Mouse (Mus musculus): ENCODE data around the gene Kif5a. TPM values are rescaled to one million over a fixed set of nuclear protein-coding genes. Genes with fewer than 3 reads are reported as not detected.

Gene Kif5a
- polyA plus RNA-seq, 1 experiment from 2014 or later: 0.28 TPM

- no peak overlapping the region for H3K9ac ChIP-seq (ENCODE audit: low read depth, low read length)
- TF ChIP-seq CTCF (IDR thresholded peaks at IDR 0.05; ENCODE audit: low read depth): no peak
- DNase-seq (ENCODE audit: low spot score) (no peak), ATAC-seq (replicated peaks; ENCODE audit: low FRiP score, low read depth) (no peak)
- WGBS: 64% methylated on average over 15 of the region's 15 CpGs
- no peak overlapping the region for H3K27ac ChIP-seq
- H3K36me3 ChIP-seq (ENCODE audit: insufficient read depth, low read length): no peaks in the 10 kb centered on the region
- no peak overlapping the region for H3K4me3 ChIP-seq (replicated peaks; ENCODE audit: low read depth, low read length)
- 0 out of 2 replicates have a peak, but pooled peaks cover 6% of the 10 kb centered on the region for H3K27me3 ChIP-seq (ENCODE audit: insufficient read depth, low read length)
- H3K9me3 ChIP-seq (replicated peaks; ENCODE audit: low read length): no peaks in the 10 kb centered on the region
- H3K4me2 ChIP-seq (ENCODE audit: low read length): no peak overlapping the region
- H3K4me1 ChIP-seq (replicated peaks; ENCODE audit: insufficient read depth, low read length): peaks cover 12% of the 10 kb centered on the region
Observed at GRCm38 (mm10) chr10:127261706-127262547, 1.2 kb downstream of the Kif5a start.

GRCm38 (mm10) chr10:127258489-127258888, 4.7 kb downstream of the Kif5a start:
- Histone ChIP-seq H3K4me2 (ENCODE audit: low read length) (no peak overlapping the region), H3K27ac (no peak overlapping the region), H3K27me3 (ENCODE audit: insufficient read depth, low read length) (0 out of 2 replicates have a peak, but pooled peaks cover 4% of the 10 kb centered on the region), H3K9ac (ENCODE audit: low read depth, low read length) (no peak overlapping the region), H3K9me3 (replicated peaks; ENCODE audit: low read length) (no peaks in the 10 kb centered on the region), H3K4me1 (replicated peaks; ENCODE audit: insufficient read depth, low read length) (peaks cover 12% of the 10 kb centered on the region), H3K4me3 (replicated peaks; ENCODE audit: low read depth, low read length) (no peak overlapping the region), H3K36me3 (ENCODE audit: insufficient read depth, low read length) (no peaks in the 10 kb centered on the region)
- 74% methylated on average over 8 of the region's 8 CpGs for WGBS
- DNase-seq (ENCODE audit: low spot score) (no peak), ATAC-seq (replicated peaks; ENCODE audit: low FRiP score, low read depth) (no peak)
- no peak for TF ChIP-seq CTCF (IDR thresholded peaks at IDR 0.05; ENCODE audit: low read depth)

DNA sequence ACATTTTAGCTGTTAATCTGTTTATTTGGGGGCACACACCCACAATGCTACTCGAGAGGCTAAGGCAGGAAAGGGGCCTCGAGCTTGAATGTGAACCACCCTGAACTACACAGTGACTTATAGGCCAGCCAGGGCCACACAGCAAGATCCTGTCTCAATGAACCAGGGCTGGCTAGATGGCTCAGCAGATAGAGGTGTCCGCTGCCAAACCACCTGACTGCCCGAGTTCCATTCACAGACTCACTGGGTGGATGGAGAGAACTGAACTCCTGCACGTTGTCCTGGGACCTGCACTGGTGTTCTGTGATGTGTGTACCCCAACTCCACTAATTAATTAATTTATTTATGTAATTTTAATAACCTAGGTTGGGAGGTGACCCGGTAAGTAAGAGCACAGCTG, 5.4 kb downstream of the Kif5a start:
- WGBS: 65% methylated on average over 6 of the region's 6 CpGs
- 0 out of 2 replicates have a peak, but pooled peaks cover 4% of the 10 kb centered on the region for H3K27me3 ChIP-seq (ENCODE audit: insufficient read depth, low read length)
- TF ChIP-seq CTCF (IDR thresholded peaks at IDR 0.05; ENCODE audit: low read depth): no peak

GRCm38 (mm10) chr10:127255625-127256345, 7.4 kb downstream of the Kif5a start:
- no peaks in the 10 kb centered on the region for H3K9me3 ChIP-seq (replicated peaks; ENCODE audit: low read length)
- H3K9ac ChIP-seq (ENCODE audit: low read depth, low read length): no peak overlapping the region
- no peak overlapping the region for H3K27ac ChIP-seq
- peak; percentile 23; the same call in 1 of the 2 replicates for TF ChIP-seq CTCF (IDR thresholded peaks at IDR 0.05; ENCODE audit: low read depth)
- peak; percentile 93 for DNase-seq (ENCODE audit: low spot score)
- no peaks in the 10 kb centered on the region for H3K27me3 ChIP-seq (ENCODE audit: insufficient read depth, low read length)
- H3K4me1 ChIP-seq (replicated peaks; ENCODE audit: insufficient read depth, low read length): no peaks in the 10 kb centered on the region
- H3K4me2 ChIP-seq (ENCODE audit: low read length): no peak overlapping the region
- H3K4me3 ChIP-seq (replicated peaks; ENCODE audit: low read depth, low read length): no peak overlapping the region
- 22% methylated on average over 14 of the region's 14 CpGs for WGBS
- H3K36me3 ChIP-seq (ENCODE audit: insufficient read depth, low read length): no peaks in the 10 kb centered on the region
- ATAC-seq (replicated peaks; ENCODE audit: low FRiP score, low read depth): peak; percentile 80

More for the DNA sequence above, 5.4 kb downstream of the Kif5a start:
- Histone ChIP-seq H3K4me3 (replicated peaks; ENCODE audit: low read depth, low read length) (no peak overlapping the region), H3K36me3 (ENCODE audit: insufficient read depth, low read length) (no peaks in the 10 kb centered on the region), H3K4me2 (ENCODE audit: low read length) (no peak overlapping the region), H3K9ac (ENCODE audit: low read depth, low read length) (no peak overlapping the region), H3K9me3 (replicated peaks; ENCODE audit: low read length) (no peaks in the 10 kb centered on the region), H3K4me1 (replicated peaks; ENCODE audit: insufficient read depth, low read length) (peaks cover 6% of the 10 kb centered on the region), H3K27ac (no peak overlapping the region)
- DNase-seq (ENCODE audit: low spot score) (no peak), ATAC-seq (replicated peaks; ENCODE audit: low FRiP score, low read depth) (no peak)

DNA sequence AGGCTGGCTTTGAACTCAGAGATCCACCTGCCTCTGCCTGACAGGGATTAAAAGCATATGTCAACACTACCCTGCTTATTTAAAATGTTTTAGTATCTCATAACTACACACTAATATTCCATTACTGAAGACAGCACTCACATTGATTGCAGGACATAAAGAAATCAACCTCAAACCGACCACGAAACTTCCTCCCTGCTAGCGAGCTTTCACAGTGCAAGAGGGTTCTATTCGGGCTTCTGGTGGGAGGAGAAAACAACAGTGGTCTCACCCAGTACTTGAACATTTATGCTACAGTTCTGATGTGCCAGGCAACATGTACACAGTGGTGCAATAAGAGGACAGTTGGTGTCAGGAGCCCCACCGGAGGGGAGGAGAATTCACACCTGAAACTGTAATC, 12.3 kb downstream of the Kif5a start:
- DNase-seq (ENCODE audit: low spot score): no peak
- no peaks in the 10 kb centered on the region for H3K27me3 ChIP-seq (ENCODE audit: insufficient read depth, low read length)
- H3K27ac ChIP-seq: no peak overlapping the region
- no peak for TF ChIP-seq CTCF (IDR thresholded peaks at IDR 0.05; ENCODE audit: low read depth)
- no peaks in the 10 kb centered on the region for H3K36me3 ChIP-seq (ENCODE audit: insufficient read depth, low read length)
- no peak overlapping the region for H3K4me3 ChIP-seq (replicated peaks; ENCODE audit: low read depth, low read length)
- no peak for ATAC-seq (replicated peaks; ENCODE audit: low FRiP score, low read depth)
- no peak overlapping the region for H3K4me2 ChIP-seq (ENCODE audit: low read length)
- no peaks in the 10 kb centered on the region for H3K9me3 ChIP-seq (replicated peaks; ENCODE audit: low read length)
- H3K9ac ChIP-seq (ENCODE audit: low read depth, low read length): no peak overlapping the region
- H3K4me1 ChIP-seq (replicated peaks; ENCODE audit: insufficient read depth, low read length): no peaks in the 10 kb centered on the region
- 66% methylated on average over 5 of the region's 5 CpGs for WGBS

DNA sequence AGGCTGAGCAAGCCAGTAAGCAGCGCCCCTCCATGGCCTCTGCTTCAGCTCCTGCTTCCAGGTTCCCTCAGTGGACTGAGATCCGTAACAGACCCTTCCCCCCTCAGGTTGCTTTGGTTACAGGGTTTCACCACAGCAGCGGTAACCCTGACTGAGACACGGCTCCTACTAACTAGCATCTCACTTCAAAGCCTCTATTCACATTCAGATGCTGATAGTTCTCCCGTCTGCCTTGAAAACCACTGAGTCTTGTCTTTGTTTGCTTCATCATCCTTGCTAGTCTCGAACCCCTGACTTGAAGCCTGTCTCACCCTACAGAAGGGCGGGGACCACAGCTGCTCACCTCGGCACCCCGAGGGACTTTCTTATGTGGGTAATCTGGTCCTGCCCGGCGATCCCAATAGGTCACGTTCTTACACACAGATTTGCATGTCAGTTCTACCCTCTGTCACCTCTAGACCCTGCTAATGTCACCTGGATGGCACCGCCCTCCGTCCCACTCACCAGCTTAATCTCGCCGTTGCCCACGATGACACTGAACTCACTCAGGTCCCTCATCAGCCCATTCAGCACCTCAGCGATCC, 24.8 kb downstream of the Kif5a start:
- TF ChIP-seq CTCF (IDR thresholded peaks at IDR 0.05; ENCODE audit: low read depth): no peak
- DNase-seq (ENCODE audit: low spot score): no peak
- no peak overlapping the region for H3K27ac ChIP-seq
- no peaks in the 10 kb centered on the region for H3K4me1 ChIP-seq (replicated peaks; ENCODE audit: insufficient read depth, low read length)
- WGBS: 68% methylated on average over 18 of the region's 18 CpGs
- H3K9me3 ChIP-seq (replicated peaks; ENCODE audit: low read length): no peaks in the 10 kb centered on the region
- H3K9ac ChIP-seq (ENCODE audit: low read depth, low read length): no peak overlapping the region
- no peak overlapping the region for H3K4me2 ChIP-seq (ENCODE audit: low read length)
- H3K36me3 ChIP-seq (ENCODE audit: insufficient read depth, low read length): no peaks in the 10 kb centered on the region
- no peak for ATAC-seq (replicated peaks; ENCODE audit: low FRiP score, low read depth)
- no peaks in the 10 kb centered on the region for H3K27me3 ChIP-seq (ENCODE audit: insufficient read depth, low read length)
- H3K4me3 ChIP-seq (replicated peaks; ENCODE audit: low read depth, low read length): no peak overlapping the region
